Mouse (Mus musculus) right cerebral cortex, adult 18-20 months (tissue): ENCODE measurements around the gene Cbfa2t3.

ENCODE experiments used
- DNase-seq: peaks from one replicate; pipeline ENCODE4 v3.0.0; 2022; ENCODE audit warnings: mixed read lengths

Cbfa2t3 gene

GRCm38 (mm10) chr8:122717869-122718509, 19.1 kb upstream of the Cbfa2t3 start:
- DNase-seq, result no peak

- no peak for DNase-seq
Observed at GRCm38 (mm10) chr8:122716566-122716965, 17.7 kb upstream of the Cbfa2t3 start.

GRCm38 (mm10) chr8:122713157-122713518, 14.2 kb upstream of the Cbfa2t3 start:
- no peak for DNase-seq

- no peak for DNase-seq
Observed at GRCm38 (mm10) chr8:122712411-122713156, 13.7 kb upstream of the Cbfa2t3 start.

GRCm38 (mm10) chr8:122711891-122712365, 13.0 kb upstream of the Cbfa2t3 start:
- no peak for DNase-seq

- DNase-seq, result no peak
Observed at GRCm38 (mm10) chr8:122711480-122711879, 12.6 kb upstream of the Cbfa2t3 start.

DNA sequence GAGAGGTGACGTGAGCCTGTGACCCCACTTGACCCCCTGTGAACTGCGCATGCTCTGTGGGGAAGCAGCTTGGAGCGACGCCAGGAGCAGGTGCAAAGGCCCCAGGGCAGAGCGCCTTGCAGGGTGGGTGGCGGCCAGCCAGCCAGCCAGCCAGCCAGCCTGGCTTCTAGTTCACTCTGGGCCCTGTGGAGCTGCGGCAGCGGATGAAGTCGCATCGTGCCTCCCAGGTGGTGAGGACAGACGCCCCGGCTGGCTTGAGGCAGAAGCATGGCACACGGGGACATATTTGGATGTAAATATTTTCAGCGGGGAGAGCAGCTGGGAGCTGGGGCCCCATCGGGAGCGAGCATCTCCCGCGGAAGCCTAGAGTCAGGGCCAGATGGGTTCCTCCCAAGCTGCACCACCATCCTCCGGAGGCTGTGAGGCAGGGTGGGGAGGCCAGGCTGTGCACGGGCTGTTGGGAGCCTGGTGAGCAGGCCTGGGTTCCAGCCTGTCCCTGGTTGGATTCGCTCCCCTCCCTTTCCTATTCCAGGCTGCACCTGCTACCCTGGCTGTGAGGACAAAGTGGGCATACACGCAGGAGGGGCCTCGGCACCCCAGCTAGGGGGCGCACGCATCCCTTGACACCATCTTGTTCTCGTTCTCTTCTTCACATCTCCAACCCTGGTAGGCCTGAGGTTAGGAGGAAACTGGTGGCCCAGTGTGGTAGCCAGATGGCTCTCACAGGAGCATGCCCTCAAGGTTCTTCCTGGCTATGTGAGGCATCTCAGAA, 10.6 kb upstream of the Cbfa2t3 start:
- DNase-seq, result peak; percentile 31

GRCm38 (mm10) chr8:122707184-122707583, 8.3 kb upstream of the Cbfa2t3 start:
- DNase-seq, result no peak

DNA sequence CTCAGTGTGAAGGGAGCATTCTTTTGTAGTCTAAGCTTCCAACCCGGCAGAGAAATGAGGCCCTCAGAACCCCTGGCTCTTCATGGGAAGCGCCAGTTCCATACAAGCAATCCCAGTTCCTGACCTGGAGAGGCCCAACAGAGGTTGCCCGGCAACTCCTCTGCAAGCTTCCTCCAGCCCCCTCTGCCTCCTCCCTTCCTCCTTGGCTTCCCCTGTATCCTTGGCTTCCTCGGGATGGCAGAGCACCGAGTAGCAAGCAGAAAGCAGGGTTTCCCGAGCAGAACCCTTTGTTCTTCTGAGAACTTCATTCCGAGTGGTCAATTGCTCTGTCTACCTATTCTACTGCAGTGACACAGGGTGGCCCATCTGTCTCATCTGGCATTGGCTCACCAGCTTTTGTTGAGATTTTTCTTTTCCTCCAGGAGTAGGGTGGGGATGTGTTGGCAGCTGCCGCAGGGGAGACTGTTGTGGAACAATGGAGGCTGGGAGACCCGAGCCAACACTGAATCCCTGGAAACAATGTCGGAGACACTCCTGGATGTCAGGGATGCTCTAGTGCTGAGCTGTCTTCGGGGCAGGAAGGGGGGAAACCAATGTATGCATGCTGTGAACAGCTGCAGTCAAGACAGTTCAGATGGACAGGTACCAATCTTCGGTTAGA, 7.1 kb upstream of the Cbfa2t3 start:
- no peak for DNase-seq

- DNase-seq, result no peak
Observed at GRCm38 (mm10) chr8:122704612-122705011, 5.7 kb upstream of the Cbfa2t3 start.

- DNase-seq, result no peak
Observed at GRCm38 (mm10) chr8:122702957-122703356, 4.0 kb upstream of the Cbfa2t3 start.

- DNase-seq, result no peak
Observed at GRCm38 (mm10) chr8:122702301-122702941, 3.5 kb upstream of the Cbfa2t3 start.

- no peak for DNase-seq
Observed at GRCm38 (mm10) chr8:122701441-122702185, 2.7 kb upstream of the Cbfa2t3 start.

DNA sequence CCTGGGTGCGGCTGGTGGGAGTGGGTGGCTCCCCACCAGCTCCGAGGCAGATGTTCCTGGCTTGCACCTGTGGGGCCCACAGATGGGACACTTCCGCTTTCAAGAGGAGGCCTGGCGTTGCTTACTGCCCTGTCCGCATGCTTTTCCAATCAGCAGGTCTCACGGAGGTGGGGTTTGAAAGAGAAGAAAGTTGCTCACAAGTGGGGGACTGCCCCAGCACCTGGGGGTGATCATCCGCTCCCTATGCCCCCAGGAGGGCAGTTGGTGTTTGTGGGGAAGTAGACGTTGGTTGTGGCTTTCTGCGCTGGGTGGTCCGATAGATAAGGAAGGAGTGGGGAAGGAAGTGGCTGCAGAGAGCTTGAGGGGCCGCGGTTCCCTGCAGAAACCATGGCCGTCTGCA, 1.7 kb upstream of the Cbfa2t3 start:
- no peak for DNase-seq

DNA sequence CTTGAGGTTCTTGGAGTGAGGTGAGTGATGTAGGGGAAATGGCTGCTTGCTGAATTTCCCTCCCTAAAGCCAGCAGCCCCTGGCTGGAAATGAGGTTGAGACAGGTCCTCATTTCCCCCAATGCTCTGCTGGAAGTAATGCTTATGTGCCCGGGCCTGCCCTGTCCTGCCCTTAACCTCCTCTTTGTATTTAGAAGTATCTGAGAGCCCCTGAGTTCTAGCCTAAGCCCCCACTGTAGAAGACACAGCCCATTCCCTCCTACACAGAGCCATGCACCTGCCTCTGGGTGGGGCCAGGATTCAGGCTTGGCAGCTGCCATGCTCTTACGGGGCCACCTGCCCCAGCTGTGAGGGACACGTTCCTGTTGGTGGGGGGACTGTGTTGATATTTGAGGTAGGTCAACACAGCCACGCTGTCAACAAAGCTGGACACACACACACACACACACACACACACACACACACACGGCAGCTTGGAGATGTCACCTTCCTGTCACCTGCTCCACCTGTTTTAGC, 598 bp downstream of the Cbfa2t3 start:
- no peak for DNase-seq

GRCm38 (mm10) chr8:122697586-122697985, 1.3 kb downstream of the Cbfa2t3 start:
- DNase-seq, result no peak

- peak; percentile 35 for DNase-seq
Observed at GRCm38 (mm10) chr8:122697181-122697581, 1.7 kb downstream of the Cbfa2t3 start.

DNA sequence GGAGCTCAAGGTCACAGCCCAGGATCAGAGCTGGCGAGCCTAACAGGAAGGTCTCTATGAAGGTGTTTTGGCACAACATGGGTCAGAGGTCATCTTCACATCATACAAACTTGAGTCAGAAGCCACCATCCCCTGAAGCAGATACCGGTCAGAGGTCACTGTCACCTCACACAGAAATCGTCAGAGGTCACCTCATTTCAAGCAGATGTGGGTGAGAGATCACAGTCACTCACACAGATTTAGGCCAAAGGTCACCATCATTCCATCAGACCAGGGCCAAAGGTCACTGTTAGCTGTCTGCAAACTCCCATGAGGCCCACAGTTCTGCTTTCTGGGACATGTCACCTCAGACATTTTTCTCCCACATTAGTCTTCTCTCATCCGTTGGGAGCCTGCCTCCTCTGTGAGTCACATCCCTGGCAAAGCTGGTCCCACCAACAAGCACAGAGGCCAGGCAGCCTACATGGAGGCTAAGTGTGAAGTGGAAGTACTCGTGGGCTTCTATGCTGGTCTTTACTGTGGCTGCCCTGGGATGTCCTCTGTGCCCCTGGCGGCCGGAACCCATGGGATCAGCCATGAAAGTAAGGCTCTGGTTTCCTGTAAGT, 3.4 kb downstream of the Cbfa2t3 start:
- peak; percentile 58 for DNase-seq

- no peak for DNase-seq
Observed at GRCm38 (mm10) chr8:122692152-122692551, 6.8 kb downstream of the Cbfa2t3 start.

- DNase-seq, result peak; percentile 20
Observed at GRCm38 (mm10) chr8:122691018-122691417, 7.9 kb downstream of the Cbfa2t3 start.

DNA sequence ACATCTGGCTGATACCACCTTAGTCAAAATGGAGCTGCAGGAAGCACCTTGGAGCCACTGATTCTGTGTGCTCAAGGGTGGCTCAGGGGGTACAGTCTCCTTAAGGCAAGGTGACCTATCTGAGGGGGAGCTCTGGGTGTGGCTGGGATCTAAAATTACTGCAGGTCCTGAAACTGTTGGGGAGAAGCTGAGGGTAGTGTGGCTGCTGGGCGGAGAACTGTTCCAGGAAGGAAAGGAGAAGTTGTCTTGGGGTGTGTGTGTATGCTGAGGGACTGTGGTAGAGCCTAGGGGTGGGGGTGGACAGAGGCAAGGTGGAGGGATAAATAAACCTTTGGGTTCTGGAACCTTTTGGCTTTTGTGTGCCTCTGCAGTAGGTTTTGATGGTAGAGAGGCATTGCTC, 9.6 kb downstream of the Cbfa2t3 start:
- DNase-seq, result no peak
